Mouse (Mus musculus) MEL (cell line): ENCODE results near the gene Ubl4a. TPM values are rescaled to one million over a fixed set of nuclear protein-coding genes. Genes with fewer than 3 reads are reported as not detected.

Experiments used
- DNase-seq: peaks from one replicate; pipeline ENCODE4 v3.0.0; 2011; ENCODE audit warnings: low read depth, low spot score
- H3K27ac ChIP-seq: 2 replicates; pipeline ENCODE4 v1.5.1; 2012; ENCODE audit warnings: low read depth, mild to moderate bottlenecking, control low read depth, low read length, moderate library complexity; ENCODE audit not compliant: control insufficient read depth
- H3K27me3 ChIP-seq, 2 experiments: fragments of 150-350 bp in 1 of 2; sonication (generic) in 1 of 2; 2 replicates each; pipeline ENCODE4 v1.6.1; 2012; ENCODE audit warnings: low read length in 2 of 2, mild to moderate bottlenecking in 2 of 2, improper control_type of control experiment in 1 of 2, moderate library complexity in 1 of 2; ENCODE audit not compliant: insufficient read depth in 2 of 2, control insufficient read depth in 1 of 2
- H3K36me3 ChIP-seq, 2 experiments: 2 replicates each; pipeline ENCODE4 v1.6.1; 2012 to 2014; ENCODE audit warnings: low read length in 2 of 2, improper control_type of control experiment in 1 of 2, inconsistent platforms in 1 of 2, mild to moderate bottlenecking in 1 of 2; ENCODE audit not compliant: insufficient read depth in 2 of 2, control insufficient read depth in 1 of 2
- H3K4me1 ChIP-seq, 2 experiments: fragments of 150-350 bp in 1 of 2; sonication (generic) in 1 of 2; 2 replicates each; pipeline ENCODE4 v1.6.1; 2012; ENCODE audit warnings: low read length in 2 of 2, improper control_type of control experiment in 1 of 2, mild to moderate bottlenecking in 1 of 2; ENCODE audit not compliant: insufficient read depth in 2 of 2, control insufficient read depth in 1 of 2
- H3K4me3 ChIP-seq, 2 experiments: fragments of 150-350 bp in 1 of 2; sonication (generic) in 1 of 2; 2 replicates each; pipeline ENCODE4 v1.5.1; 2012; ENCODE audit warnings: low read depth in 2 of 2, low read length in 2 of 2, mild to moderate bottlenecking in 2 of 2, moderate library complexity in 2 of 2, control low read depth in 1 of 2, improper control_type of control experiment in 1 of 2; ENCODE audit not compliant: control insufficient read depth in 1 of 2, insufficient read depth in 1 of 2
- H3K79me2 ChIP-seq: 2 replicates; pipeline ENCODE4 v1.6.1; 2012; ENCODE audit warnings: mild to moderate bottlenecking, low read length, moderate library complexity; ENCODE audit not compliant: control insufficient read depth, poor library complexity, insufficient read depth
- H3K9ac ChIP-seq: 2 replicates; pipeline ENCODE4 v1.6.1; 2012; ENCODE audit warnings: low read depth, mild to moderate bottlenecking, control low read depth, low read length, moderate library complexity; ENCODE audit not compliant: control insufficient read depth, poor library complexity, severe bottlenecking
- H3K9me3 ChIP-seq: fragments of 150-350 bp; sonication (generic); replicated peaks from 2 replicates; pipeline ENCODE4 v1.6.1; 2012; ENCODE audit warnings: mild to moderate bottlenecking, low read length, improper control_type of control experiment, moderate library complexity; ENCODE audit not compliant: insufficient read depth
- BHLHE40 ChIP-seq: IDR thresholded peaks from 2 replicates; pipeline ENCODE4 v1.6.1; 2012; ENCODE audit warnings: low read depth, mild to moderate bottlenecking, inconsistent platforms, low read length, improper control_type of control experiment, borderline replicate concordance
- CHD1 ChIP-seq: IDR thresholded peaks from 2 replicates; pipeline ENCODE4 v1.6.1; 2012; ENCODE audit warnings: low read depth, mild to moderate bottlenecking, inconsistent platforms, low read length, improper control_type of control experiment
- CTCF ChIP-seq, 3 experiments: IDR thresholded peaks in 2 of 3; conservative IDR thresholded peaks in 1 of 3; 2 replicates each; pipeline ENCODE4 v1.5.1; 2011 to 2012; ENCODE audit warnings: low read length in 3 of 3, low read depth in 2 of 3, mild to moderate bottlenecking in 2 of 3, improper control_type of control experiment in 1 of 3, inconsistent platforms in 1 of 3, mixed read lengths in 1 of 3, moderate library complexity in 1 of 3; ENCODE audit not compliant: control insufficient read depth in 1 of 3, insufficient read depth in 1 of 3, poor library complexity in 1 of 3, severe bottlenecking in 1 of 3
- EP300 ChIP-seq, 2 experiments: IDR thresholded peaks; 2 replicates each; pipeline ENCODE4 v1.6.1; 2011; ENCODE audit warnings: improper control_type of control experiment in 2 of 2, low read length in 2 of 2, low read depth in 1 of 2, mild to moderate bottlenecking in 1 of 2
- GABPA ChIP-seq: IDR thresholded peaks from 2 replicates; pipeline ENCODE4 v1.6.1; 2012; ENCODE audit warnings: low read depth, mild to moderate bottlenecking, inconsistent platforms, low read length, improper control_type of control experiment, moderate library complexity
- GATA1 ChIP-seq: IDR thresholded peaks from 2 replicates; pipeline ENCODE4 v1.6.1; 2011; ENCODE audit warnings: low read depth, low read length, improper control_type of control experiment
- HCFC1 ChIP-seq: IDR thresholded peaks from 2 replicates; pipeline ENCODE4 v1.6.1; 2012; ENCODE audit warnings: low read depth, mild to moderate bottlenecking, inconsistent platforms, low read length, improper control_type of control experiment, moderate library complexity
- JUND ChIP-seq: IDR thresholded peaks from 2 replicates; pipeline ENCODE4 v1.6.1; 2011; ENCODE audit warnings: low read depth, mild to moderate bottlenecking, improper control_type of control experiment, low read length
- MAX ChIP-seq: IDR thresholded peaks from 2 replicates; pipeline ENCODE4 v1.6.1; 2011; ENCODE audit warnings: low read length, improper control_type of control experiment
- MXI1 ChIP-seq: IDR thresholded peaks from 2 replicates; pipeline ENCODE4 v1.6.1; 2011; ENCODE audit warnings: mild to moderate bottlenecking, low read depth, low read length, improper control_type of control experiment
- MYB ChIP-seq: IDR thresholded peaks from 2 replicates; pipeline ENCODE4 v1.6.1; 2011; ENCODE audit warnings: mild to moderate bottlenecking, low read depth, low read length, improper control_type of control experiment
- NRF1 ChIP-seq: IDR thresholded peaks from 2 replicates; pipeline ENCODE4 v1.6.1; 2014; ENCODE audit warnings: low read depth, mild to moderate bottlenecking, inconsistent platforms, low read length, improper control_type of control experiment, moderate library complexity; ENCODE audit not compliant: poor library complexity, insufficient read depth, severe bottlenecking
- POLR2AphosphoS2 ChIP-seq: IDR thresholded peaks from 2 replicates; pipeline ENCODE4 v1.6.1; 2011; ENCODE audit warnings: low read length, improper control_type of control experiment
- POLR2AphosphoS5 ChIP-seq: IDR thresholded peaks from 2 replicates; pipeline ENCODE4 v1.6.1; 2012; ENCODE audit warnings: low read depth, borderline replicate concordance, mild to moderate bottlenecking, inconsistent platforms, low read length, moderate library complexity, mixed read lengths
- SIN3A ChIP-seq: IDR thresholded peaks from 2 replicates; pipeline ENCODE4 v1.6.1; 2012; ENCODE audit warnings: low read length, improper control_type of control experiment, inconsistent platforms
- SMC3 ChIP-seq: IDR thresholded peaks from 2 replicates; pipeline ENCODE4 v1.6.1; 2011; ENCODE audit warnings: low read depth, low read length, improper control_type of control experiment
- TAL1 ChIP-seq: IDR thresholded peaks from 2 replicates; pipeline ENCODE4 v1.6.1; 2012; ENCODE audit warnings: mild to moderate bottlenecking, inconsistent platforms, low read length, moderate library complexity, mixed read lengths
- TBP ChIP-seq: IDR thresholded peaks from 2 replicates; pipeline ENCODE4 v1.8.0; 2011; ENCODE audit warnings: low read depth, low read length, improper control_type of control experiment
- TCF12 ChIP-seq: IDR thresholded peaks from 2 replicates; pipeline ENCODE4 v1.6.1; 2014; ENCODE audit warnings: low read depth, mild to moderate bottlenecking, inconsistent platforms, low read length, improper control_type of control experiment, moderate library complexity
- USF1 ChIP-seq: IDR thresholded peaks from 2 replicates; pipeline ENCODE4 v1.6.1; 2014; ENCODE audit warnings: low read depth, mild to moderate bottlenecking, inconsistent platforms, low read length, improper control_type of control experiment, moderate library complexity
- USF2 ChIP-seq, 2 experiments: IDR thresholded peaks; 2 replicates each; pipeline ENCODE4 v1.6.1; 2011 to 2012; ENCODE audit warnings: improper control_type of control experiment in 2 of 2, low read length in 2 of 2, borderline replicate concordance in 1 of 2, inconsistent platforms in 1 of 2, low read depth in 1 of 2, mild to moderate bottlenecking in 1 of 2; ENCODE audit not compliant: insufficient read depth in 1 of 2
- ZC3H11A ChIP-seq: IDR thresholded peaks from 2 replicates; pipeline ENCODE4 v1.6.1; 2012; ENCODE audit warnings: low read depth, mild to moderate bottlenecking, inconsistent platforms, low read length, improper control_type of control experiment
- ZKSCAN1 ChIP-seq: IDR thresholded peaks from 2 replicates; pipeline ENCODE4 v1.6.1; 2012; ENCODE audit warnings: low read depth, mild to moderate bottlenecking, inconsistent platforms, low read length, improper control_type of control experiment, moderate library complexity
- polyA plus RNA-seq, 2 experiments: library from polyadenylated mRNA; stranded (reverse) in 1 of 2; unstranded in 1 of 2; fragments of >175 nt in 1 of 2; fragments of >200 nt in 1 of 2; gene quantifications; 2 replicates each; pipeline versions ENCODE4 v1.2.1 to v1.2.4; 2012; ENCODE audit warnings: low replicate concordance in 2 of 2, low read depth in 1 of 2; ENCODE audit not compliant: insufficient read length in 2 of 2, insufficient read depth in 1 of 2, missing spikeins in 1 of 2
- total RNA-seq: library from RNA; depleted of rRNA; stranded (reverse); fragments of 300-350 nt; gene quantifications from 2 replicates; pipeline ENCODE4 v1.2.3, GENCODE M21; 2012

Ubl4a gene
- total and polyA plus RNA-seq, 3 experiments, result 23.4 to 82.4 TPM; not detected in 1

GRCm38 (mm10) chrX:74388153-74388552, 15.1 kb upstream of the Ubl4a start:
- Histone ChIP-seq H3K9ac (no peak overlapping the region), H3K4me1 (peaks cover 0 to 5% of the 10 kb centered on the region in 2 experiments; a peak in 1 of 4 replicates), H3K27me3 (no peaks in the 10 kb centered on the region), H3K36me3 (peaks cover 0 to 7% of the 10 kb centered on the region in 2 experiments; a peak in 2 of 4 replicates), H3K4me3 (no peak overlapping the region), H3K79me2 (no peaks in the 10 kb centered on the region; the same call in 1 of the 2 replicates), H3K27ac (no peak overlapping the region), H3K9me3 (no peaks in the 10 kb centered on the region)
- TF ChIP-seq MYB (no peak), POLR2AphosphoS5 (no peak), EP300 (IDR thresholded peaks at IDR 0.05; ENCODE audit: low read depth in 1 of 2, low read length in 2 of 2) (peak in 1 of 2 experiments; percentile 21; a peak in 1 of 4 replicates), NRF1 (no peak), HCFC1 (no peak), GATA1 (peak; percentile 25; the same call in 1 of the 2 replicates), TAL1 (peak; percentile 83), MXI1 (no peak)
- DNase-seq, result peak; percentile 39

GRCm38 (mm10) chrX:74384451-74384850, 11.4 kb upstream of the Ubl4a start:
- DNase-seq, result no peak
- Histone ChIP-seq H3K4me1 (peaks cover 0 to 3% of the 10 kb centered on the region in 2 experiments; a peak in 1 of 4 replicates), H3K36me3 (peaks cover 0 to 2% of the 10 kb centered on the region in 2 experiments; a peak in 1 of 4 replicates)

DNA sequence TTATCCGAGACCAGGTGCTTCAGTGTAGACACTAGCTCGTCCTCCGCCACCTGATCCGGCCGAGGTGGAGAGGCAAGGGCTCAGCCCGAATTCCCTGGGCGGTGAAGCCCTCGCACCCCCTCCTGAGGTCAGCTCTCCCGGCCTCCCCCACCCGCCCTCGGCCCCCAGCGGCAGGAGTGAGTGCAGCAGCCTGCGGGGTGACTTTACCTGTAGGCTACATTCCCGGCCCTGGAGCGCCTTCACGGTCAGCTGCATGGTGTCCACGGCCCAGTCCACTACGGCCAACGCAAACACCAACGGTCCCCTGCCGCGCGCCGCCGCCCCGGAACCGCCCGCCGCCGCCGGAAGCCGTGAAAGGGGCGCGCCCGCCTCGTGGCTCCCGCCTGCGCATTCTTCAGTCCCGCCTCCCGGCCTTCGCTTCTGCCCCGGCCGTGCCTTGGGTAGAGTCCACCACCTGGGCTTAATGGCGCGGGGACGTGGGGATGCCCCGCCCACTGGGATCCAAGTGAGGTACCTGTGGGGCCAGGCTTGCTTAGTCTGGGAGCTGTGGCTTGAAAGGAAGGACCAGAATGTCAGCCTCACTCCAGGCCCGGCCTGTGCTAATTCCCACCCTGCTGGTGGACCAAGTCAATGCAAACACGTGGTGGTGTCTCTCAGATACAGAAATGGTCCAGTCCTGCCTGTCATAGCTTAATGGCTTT, 4.7 kb downstream of the Ubl4a start:
- DNase-seq, result peak; percentile 75
- H3K9ac ChIP-seq, result peak overlapping the region; percentile 98
- H3K9me3 ChIP-seq, result no peaks in the 10 kb centered on the region
- peaks cover 0 to 15% of the 10 kb centered on the region in 2 experiments; a peak in 2 of 4 replicates for H3K4me1 ChIP-seq
- H3K4me3 ChIP-seq, result peak overlapping the region; percentile 91 to 97
- peak overlapping the region; percentile 63 for H3K27ac ChIP-seq
- peaks cover 15% of the 10 kb centered on the region for H3K79me2 ChIP-seq
- H3K27me3 ChIP-seq, result no peaks in the 10 kb centered on the region
- peaks cover 0 to 13% of the 10 kb centered on the region in 2 experiments for H3K36me3 ChIP-seq
- TF ChIP-seq USF1 (peak; percentile 48), GABPA (no peak), USF2 (IDR thresholded peaks at IDR 0.05; ENCODE audit: borderline replicate concordance in 1 of 2, insufficient read depth in 1 of 2, low read depth in 1 of 2, low read length in 2 of 2) (no peak), GATA1 (no peak), TAL1 (no peak), JUND (no peak), NRF1 (peak; percentile 64), HCFC1 (peak; percentile 68), ZKSCAN1 (no peak), CTCF (IDR thresholded peaks at IDR 0.05 in 2 of 3, conservative IDR thresholded peaks at IDR 0.05 in 1 of 3; ENCODE audit: control insufficient read depth in 1 of 3, insufficient read depth in 1 of 3, low read depth in 2 of 3, low read length in 3 of 3, poor library complexity in 1 of 3, severe bottlenecking in 1 of 3) (0 out of 6 replicates have a peak, but pooled peaks of 1 of the 3 experiments have one; percentile 6), SMC3 (no peak), BHLHE40 (no peak), TBP (0 out of 2 replicates have a peak, but pooled peaks have one; percentile 21), SIN3A (peak; percentile 65; the same call in 1 of the 2 replicates), ZC3H11A (no peak), MAX (peak; percentile 91), MXI1 (peak; percentile 89), TCF12 (no peak)

More at GRCm38 (mm10) chrX:74384451-74384850, 11.4 kb upstream of the Ubl4a start:
- Histone ChIP-seq H3K4me3 (no peak overlapping the region), H3K27me3 (no peaks in the 10 kb centered on the region), H3K9me3 (no peaks in the 10 kb centered on the region)
- peak; percentile 30; the same call in 1 of the 2 replicates for TF ChIP-seq TAL1
- TF ChIP-seq CHD1, result no peak
- no peak for TF ChIP-seq POLR2AphosphoS2
- TF ChIP-seq HCFC1, result no peak
- TF ChIP-seq, all 39 proteins: peak for 1
- Histone ChIP-seq H3K9ac (no peak overlapping the region), H3K79me2 (no peaks in the 10 kb centered on the region), H3K27ac (no peak overlapping the region)
